Mouse (Mus musculus) urinary bladder, postnatal 25 days (tissue): Measurements from ENCODE around the gene Cfap54.

Source experiments
- DNase-seq: peaks from one replicate; pipeline ENCODE4 v3.0.0; 2022; ENCODE audit warnings: low spot score

The Cfap54 gene

GRCm38 (mm10) chr10:93097439-93097838 is 16.0 kb upstream of the Cfap54 start:
- no peak for DNase-seq

DNA sequence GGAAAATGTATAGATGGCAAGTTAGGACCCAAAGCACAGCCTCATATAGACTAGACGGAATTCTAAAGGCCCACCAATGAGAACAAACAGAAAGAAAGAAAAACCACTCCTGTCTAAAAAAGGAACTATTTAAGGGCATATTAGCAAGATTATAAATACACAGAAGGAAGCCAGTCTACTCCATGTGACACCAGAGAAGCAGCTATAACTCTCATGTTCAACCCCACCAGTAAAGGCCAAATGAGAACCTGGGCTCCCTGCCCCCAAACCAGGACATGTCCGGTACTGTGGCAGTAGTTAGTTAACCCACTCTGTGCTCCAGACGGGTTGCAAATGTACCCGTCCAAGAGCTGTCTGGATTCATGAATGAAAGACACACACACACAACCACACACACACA is 14.4 kb upstream of the Cfap54 start:
- no peak for DNase-seq

- no peak for DNase-seq
Measured at GRCm38 (mm10) chr10:93094957-93095580, 13.7 kb upstream of the Cfap54 start.

DNA sequence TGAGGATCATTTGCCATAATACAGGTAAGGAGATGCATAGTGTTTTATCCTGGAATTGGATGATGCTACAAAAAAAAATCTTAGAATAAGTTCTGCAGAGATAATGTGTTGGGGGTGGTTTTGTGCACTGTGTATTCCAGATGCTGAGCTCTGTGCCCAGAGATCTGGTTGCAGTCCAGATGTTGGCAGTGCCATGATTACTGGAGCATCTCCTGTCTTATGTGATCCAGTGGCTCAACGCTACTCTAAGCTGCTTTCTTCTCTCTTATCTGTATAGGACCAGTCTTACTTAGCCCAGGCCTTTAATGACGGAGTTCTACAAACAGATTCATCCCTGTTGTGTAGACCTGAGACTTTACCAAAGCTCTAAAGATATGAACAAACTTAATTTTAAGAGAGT is 10.5 kb upstream of the Cfap54 start:
- DNase-seq: no peak

DNA sequence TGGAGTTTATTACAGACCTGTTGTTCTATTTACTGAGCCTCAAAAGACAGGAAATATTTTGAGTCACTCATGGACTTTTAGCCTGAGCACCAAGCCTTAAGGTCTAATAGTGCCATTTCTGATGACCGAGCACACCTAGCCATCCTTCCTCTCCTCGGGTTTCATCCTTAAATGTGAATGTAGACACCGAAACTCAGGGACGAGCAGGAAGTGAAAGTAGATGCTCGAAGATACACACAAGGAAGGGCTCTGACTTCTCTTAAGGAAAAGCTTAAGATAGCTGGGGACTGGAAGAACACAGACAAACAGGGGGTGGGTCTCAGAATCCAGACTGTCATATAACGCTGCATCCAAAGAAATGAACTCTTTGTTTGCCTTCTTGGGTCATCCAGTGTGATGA is 8.8 kb upstream of the Cfap54 start:
- no peak for DNase-seq

- DNase-seq: no peak
Measured at GRCm38 (mm10) chr10:93088396-93089048, 7.1 kb upstream of the Cfap54 start.

DNA sequence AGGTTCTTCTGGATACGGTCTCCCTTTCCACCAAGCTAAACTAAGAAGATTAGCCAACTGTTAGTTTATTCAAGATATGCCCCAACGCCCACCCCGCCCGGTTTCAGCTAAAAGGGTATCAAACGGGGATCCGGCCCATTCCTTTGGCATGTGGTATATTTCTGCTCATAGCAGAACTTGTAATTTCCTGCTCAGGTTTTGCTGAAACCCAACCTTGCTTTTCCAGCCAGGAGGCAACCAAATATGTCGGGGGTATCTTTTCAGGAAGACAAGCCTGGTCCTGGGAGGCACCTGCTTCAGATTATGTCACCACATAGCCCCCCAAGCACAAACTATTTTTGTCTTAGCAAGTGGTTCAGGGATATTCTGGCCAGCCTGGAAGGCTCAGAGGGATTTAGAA is 6.1 kb upstream of the Cfap54 start:
- DNase-seq: no peak

DNA sequence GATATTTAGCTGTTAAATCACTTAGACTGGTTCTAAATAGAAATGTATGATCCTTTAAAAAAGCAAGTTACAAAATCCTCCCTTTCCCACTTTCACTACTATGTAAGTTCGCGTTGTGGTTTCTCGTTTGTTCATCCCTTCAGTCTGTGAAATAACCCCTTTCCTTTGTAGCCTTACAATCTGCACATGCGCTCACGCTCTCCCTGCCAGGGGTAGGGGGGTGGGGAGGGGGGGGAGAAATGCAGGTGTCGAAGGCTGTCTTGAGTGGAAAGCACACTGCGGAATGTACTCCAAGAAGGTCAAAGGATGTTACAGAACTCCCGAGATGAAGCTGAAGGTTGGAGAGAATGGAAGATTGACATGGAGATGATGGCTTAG is 2.5 kb upstream of the Cfap54 start:
- no peak for DNase-seq

- DNase-seq: no peak
Measured at GRCm38 (mm10) chr10:93083198-93083962, 2.0 kb upstream of the Cfap54 start.

DNA sequence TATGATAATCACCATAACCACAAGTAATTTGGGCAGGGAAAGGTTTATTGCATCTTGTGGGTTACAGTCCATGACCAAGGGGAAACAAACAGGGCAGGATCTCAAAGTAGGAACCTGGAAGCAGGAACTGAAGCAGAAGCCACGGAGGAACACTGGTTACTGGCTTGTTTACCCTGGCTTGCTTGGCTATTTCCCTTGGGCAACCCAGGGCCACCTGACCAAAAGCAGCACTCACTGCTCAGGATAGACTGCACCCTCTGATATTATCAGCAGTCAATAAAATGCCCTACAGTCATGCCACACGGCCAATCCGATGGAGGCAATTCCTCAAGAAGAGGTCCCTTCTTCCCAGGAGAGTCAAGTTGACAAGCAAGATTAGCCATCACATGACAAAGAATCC is 1.9 kb downstream of the Cfap54 start:
- no peak for DNase-seq

- DNase-seq: no peak
Measured at GRCm38 (mm10) chr10:93077935-93078479, 3.4 kb downstream of the Cfap54 start.

DNA sequence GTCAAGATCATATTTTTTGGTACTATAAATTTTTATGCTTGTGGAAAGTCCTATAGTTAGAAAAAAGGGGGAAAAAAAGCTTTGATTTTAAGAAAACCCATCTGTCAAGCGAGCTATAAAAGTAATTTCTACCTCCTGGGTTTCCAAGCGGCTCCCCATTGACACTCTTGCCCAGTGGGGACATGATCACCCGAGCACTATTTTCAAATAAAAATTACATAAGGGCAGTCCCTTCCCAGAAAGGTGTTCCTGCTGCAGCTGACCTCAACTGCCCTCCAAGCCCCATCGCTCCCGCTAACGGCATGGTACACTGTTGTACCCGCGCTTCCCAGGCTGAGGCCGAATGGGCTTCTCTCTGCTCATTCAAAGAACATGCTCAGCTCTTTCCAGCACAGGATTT is 5.0 kb downstream of the Cfap54 start:
- DNase-seq: no peak

DNA sequence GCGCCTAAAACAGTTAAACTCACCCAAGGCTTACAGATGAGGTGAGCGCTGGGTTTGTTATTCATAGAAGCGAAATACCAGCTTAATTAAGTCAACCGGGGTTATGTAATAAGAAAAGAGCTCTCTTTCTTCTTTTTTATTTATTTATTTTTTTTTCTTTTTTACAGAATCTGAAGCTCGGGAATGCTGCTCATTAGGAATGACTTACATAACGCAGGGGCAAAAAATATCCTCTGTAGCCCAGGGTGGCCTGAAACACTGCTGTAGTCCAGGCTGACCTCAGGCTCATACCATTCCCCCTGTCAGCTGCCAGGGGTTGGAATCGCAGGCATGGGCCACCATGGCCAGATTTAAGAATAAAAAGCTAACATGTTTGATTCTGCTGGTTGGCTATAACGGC is 5.6 kb downstream of the Cfap54 start:
- no peak for DNase-seq

DNA sequence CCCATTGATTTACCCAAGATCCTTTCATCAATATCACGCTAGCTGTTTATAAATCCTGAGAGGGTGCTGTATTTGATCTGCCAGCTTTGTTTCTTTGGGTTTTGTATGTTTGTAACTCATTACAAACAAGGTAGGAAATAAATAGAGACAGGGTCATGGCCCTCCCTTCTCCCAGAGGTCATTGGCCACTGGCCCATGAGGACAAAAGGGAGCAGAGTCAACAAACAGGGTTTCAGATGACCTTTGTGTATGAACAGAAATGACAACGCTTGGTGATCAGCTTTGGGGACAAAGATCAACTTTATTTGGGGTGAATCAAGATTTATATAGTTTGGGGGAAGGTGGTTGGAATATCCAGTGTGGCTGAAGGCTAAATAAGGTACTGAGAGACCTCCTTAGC is 8.6 kb downstream of the Cfap54 start:
- DNase-seq: no peak

- no peak for DNase-seq
Measured at GRCm38 (mm10) chr10:93071753-93072152, 9.7 kb downstream of the Cfap54 start.

DNA sequence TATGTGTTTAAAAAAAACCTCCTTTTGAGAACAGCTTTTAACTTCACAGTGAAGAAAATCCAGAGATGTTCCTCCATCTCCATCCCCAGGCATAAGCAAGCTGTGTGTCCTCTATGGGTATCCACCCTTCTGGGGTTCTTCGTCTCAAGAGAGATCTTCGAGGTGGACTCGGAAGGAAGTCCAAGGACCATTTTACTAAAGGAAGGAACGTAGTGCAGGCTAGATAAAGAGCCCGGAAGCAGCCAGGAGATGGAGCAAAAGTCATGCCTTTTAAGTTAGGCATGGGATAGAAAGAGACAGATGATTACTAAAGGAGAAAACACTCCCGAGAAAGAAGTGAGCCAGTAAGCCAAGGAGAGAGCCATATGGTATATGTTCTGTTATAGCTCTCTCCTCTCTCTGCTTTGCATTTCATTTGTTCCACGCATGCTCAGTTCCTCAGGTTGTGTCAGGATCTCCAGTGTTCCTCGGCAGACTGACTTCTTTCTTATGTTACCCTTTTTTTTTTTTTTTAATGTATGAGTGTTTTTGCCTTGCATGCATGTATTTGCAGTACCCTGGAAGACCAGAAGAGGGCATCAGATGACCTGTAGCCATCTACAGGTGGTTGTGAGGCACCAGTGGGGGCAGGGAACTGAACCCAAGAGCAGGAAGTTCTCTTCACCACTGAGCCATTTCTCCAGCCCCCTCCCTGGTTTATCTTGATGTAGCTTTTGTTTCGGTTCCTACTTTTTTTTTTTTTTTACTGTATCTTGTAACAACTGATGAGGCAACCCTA is 11.1 kb downstream of the Cfap54 start:
- DNase-seq: peak; percentile 31

GRCm38 (mm10) chr10:93069721-93070120 is 11.7 kb downstream of the Cfap54 start:
- DNase-seq: no peak

DNA sequence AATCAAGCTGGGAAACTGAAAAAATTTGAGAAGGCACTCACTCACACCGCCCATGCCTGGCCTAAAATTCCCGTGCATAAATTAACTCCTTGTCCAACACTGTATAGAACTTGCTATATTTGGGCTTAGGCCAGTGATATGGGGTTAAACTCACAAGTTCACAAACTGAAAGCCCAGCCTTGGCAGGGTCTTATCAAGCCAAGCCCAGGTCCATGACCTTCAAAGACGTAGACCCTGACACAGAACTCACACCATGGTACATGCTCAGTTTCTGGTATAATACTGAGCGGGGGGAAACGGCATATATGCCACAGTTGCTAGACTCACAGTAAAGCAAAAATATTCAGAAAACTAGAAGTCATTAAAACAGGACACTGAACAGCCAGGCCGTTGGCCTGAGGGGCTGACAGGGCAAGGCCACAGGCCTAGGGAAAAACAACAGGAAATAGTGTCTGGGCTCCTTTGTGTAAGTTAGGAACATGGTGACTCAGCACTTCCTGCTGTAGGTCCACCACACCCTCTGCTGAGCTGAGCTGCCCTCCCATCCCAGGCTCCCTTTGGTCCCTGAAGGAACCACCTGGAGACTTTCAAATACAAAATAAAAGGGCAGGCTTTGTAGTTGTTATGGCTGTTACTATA is 12.3 kb downstream of the Cfap54 start:
- DNase-seq: no peak

DNA sequence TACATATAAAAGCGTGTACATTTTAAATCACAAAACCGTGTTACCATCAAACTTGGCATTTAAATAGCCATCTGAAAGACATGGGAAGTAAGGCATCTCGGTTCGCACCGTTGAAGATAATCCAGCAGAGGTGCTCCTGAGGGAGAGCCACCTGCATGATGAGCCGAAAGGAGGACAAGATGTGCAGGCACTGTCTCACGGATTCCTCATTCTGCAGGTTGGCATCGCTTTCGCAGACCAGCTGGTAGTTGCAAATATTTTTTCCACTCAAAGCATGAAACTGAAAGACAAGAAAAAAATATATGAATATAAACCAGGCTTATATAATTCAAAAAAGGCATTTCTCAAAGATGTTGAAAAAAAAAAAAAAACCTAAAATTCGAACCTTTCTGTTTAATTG is 16.4 kb downstream of the Cfap54 start:
- no peak for DNase-seq

DNA sequence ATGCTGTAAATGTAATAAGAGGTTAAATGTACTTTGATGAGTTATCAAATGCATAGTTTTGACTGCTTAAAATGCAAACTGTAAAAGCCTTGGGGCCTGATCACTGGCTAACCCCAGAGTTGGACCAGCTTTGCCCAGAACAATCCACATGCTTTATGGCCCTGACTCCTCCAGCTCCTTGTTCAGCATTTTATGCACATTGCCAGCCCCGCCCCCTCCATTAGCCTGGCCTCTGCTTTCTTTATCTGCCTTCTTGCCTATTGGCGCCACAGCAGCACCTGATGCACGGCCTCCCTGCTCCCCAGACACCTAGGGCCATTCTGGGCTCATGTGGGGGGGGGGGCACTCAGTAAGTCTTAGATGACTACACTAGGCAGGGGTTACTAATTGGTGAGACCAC is 17.8 kb downstream of the Cfap54 start:
- DNase-seq: no peak

GRCm38 (mm10) chr10:93062395-93062794 is 19.0 kb downstream of the Cfap54 start:
- DNase-seq: no peak

- DNase-seq: no peak
Measured at GRCm38 (mm10) chr10:93053867-93054266, 27.6 kb downstream of the Cfap54 start.
